Mouse (Mus musculus) left cerebral cortex, adult 2 months (tissue): ENCODE data around the gene Emx1. TPM values are rescaled to one million over a fixed set of nuclear protein-coding genes. Genes with fewer than 3 reads are reported as not detected.

Experiments
- DNase-seq, 2 experiments: peaks; one replicate each; pipeline ENCODE4 v3.0.0; 2021 to 2022; ENCODE audit warnings: low spot score in 2 of 2, mixed read lengths in 1 of 2; ENCODE audit errors: extremely low spot score in 1 of 2
- H3K27ac ChIP-seq: fragments of 200-600 bp; 2 replicates; pipeline ENCODE4 v1.8.1; 2022
- H3K4me3 ChIP-seq: fragments of 200-600 bp; 2 replicates; pipeline ENCODE4 v1.8.1; 2022
- CTCF ChIP-seq: fragments of 200-600 bp; IDR thresholded peaks from 2 replicates; pipeline ENCODE4 v1.8.1; 2022; ENCODE audit warnings: antibody characterized with exemption, mild to moderate bottlenecking, moderate library complexity
- intact Hi-C: fragments of 180-260 bp; cut with DNase I; formaldehyde crosslinking; loops from one replicate; pipeline ENCODE4 v1.15.1; 2025
- total RNA-seq, 2 experiments: library from RNA; stranded (reverse); gene quantifications; 2 replicates each; pipeline ENCODE4 v1.2.3; 2021

Gene Emx1
- total RNA-seq, 2 experiments from 2014 or later = 32.8 to 40.1 TPM

DNA sequence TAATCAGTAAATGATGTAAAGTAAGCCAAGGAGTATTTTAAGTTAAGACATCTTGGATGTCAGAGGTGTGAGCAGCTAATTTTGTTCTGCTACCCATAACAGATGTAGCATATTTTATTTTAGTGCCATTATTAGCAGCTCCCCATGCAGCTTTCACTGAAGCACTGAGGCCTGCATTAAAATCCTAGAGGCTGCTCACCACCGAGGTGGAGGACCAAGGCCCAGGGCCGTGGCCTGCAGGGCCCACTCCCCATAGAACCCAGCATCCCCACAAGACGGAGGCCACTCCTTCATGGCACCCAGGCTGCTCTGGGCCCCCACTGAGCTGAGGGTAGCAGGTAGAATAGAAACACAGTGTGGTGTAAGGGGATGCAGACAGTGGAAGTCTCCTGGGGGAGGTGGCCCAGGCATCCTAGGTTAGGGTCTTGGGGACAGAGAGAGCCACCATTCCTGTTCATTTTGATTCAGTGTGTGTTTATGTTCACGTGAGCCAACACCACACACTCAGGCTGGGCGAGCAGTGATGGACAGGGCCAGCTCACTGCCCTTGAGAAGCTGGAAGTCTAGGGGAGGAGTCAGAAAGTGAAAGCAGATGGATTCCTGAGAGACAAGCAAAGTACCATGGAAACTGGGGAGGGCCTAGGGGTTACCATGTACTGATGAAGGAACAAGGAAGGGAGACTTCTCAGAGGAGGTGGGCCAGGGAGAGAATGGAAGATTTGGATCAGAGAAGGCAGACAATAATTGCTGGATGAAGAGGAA, 31.6 kb downstream of the Emx1 start:
- intact Hi-C loops = loop anchor here (1.0 to 5.0 kb wide), 2 partner anchors 57 kb away; no protein-coding TSS in a partner anchor
- no peak for TF ChIP-seq CTCF
- DNase-seq = no peak
- Histone ChIP-seq H3K4me3 (no peak overlapping the region), H3K27ac (peak overlapping the region; percentile 91)

DNA sequence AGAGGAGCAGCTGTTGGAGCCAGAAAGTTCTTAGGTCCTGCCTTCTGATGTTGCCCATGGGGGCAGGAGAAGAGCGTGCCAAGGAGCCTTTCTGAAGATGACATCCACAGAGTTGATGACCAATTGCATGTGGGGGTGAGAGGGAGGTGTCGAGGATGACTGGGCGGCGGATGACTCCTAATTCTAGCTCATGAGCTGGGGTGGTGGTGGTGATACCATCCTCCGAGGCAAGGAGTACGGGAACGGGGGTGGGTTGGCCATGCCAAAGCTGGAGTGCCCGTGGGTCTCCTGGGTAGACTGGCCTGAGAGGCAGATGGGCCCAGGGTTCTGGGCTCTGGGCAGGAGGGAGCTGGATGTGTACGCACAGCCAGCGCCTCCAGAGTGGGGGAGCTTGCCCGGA, 32.5 kb downstream of the Emx1 start:
- intact Hi-C loops = loop anchor here (5.0 kb wide), 1 partner anchor 57 kb away; no protein-coding TSS in a partner anchor
- Histone ChIP-seq H3K27ac (peak overlapping the region; percentile 91), H3K4me3 (no peak overlapping the region)
- no peak for TF ChIP-seq CTCF
- peak in 1 of 2 experiments; percentile 57 for DNase-seq

DNA sequence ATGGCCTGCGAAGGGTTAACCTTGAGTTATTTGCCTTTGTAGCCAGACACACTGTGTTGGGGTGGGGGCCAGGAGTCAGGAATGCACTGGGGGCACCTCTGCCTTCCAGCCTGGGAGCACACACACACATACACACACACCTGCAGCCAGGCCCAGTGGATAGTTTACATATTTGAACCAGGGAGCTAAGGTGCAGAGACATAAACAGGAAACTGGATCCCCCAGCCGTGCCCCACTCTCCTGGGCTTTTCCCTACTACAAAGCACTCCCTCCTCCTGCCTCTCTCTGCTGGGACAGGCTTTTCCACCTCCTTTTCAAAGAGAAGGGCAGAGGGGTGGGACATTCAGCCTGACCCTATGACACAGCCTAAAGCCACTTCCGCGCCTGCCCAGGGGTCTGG, 33.7 kb downstream of the Emx1 start:
- intact Hi-C loops = no loop called here
- Histone ChIP-seq H3K4me3 (no peak overlapping the region), H3K27ac (no peak overlapping the region)
- no peak for TF ChIP-seq CTCF
- no peak for DNase-seq

DNA sequence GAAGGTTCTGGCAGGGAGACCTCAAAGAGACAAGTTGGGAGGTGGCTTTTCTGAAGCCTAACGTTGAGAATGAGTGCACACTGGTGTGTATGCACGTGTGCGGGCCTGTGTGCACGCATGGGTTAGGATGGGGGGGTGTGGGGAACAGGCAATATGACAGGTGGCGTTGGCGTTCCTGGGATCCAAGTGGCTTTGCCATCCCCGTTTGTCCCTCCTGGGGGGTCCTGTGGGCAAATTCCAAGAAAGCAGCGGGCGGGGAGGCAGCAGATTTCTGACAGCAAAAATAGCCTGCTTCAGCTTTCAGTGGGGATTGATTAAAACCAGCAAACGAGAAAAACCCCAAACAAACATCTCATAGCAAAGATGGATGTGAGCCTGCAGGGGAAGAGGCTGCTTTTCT, 35.3 kb downstream of the Emx1 start:
- no peak for TF ChIP-seq CTCF
- H3K4me3 ChIP-seq = no peak overlapping the region
- intact Hi-C loops = no loop called here
- H3K27ac ChIP-seq = 0 out of 2 replicates have a peak overlapping the region, but pooled peaks have one; percentile 32
- no peak for DNase-seq

DNA sequence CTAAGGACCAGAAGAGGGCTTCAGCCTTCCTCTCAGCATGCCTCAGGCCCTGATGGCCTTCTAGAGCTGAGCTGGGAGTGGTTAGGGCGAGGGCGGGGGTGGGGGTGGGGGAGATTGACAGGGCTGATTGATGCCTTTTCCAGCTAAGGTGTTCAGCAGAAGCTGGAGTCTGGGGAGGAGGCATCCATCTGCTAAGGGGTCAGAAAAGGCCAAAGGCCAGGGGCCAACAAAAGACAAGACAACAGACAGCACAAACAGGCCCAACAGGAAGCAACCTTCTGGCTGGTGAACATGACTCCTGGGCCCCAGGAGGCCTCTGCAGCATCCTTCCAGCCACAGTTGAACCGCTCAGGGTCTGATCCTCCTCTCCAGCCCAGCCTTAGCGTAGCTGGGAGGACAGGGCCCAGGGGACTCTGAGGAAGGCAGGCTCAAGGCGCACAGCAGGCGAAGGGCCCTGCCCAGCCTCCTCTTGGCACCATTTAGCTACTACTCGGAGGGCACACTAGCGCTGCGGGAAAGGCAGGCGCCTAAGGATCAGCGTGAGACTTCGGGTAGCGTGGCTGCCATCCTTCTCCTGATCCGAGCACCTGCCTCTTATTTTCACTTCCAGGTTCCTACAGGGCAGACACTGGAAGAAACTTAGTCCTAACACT, 36.4 kb downstream of the Emx1 start:
- no peak overlapping the region for H3K27ac ChIP-seq
- intact Hi-C loops = no loop called here

DNA sequence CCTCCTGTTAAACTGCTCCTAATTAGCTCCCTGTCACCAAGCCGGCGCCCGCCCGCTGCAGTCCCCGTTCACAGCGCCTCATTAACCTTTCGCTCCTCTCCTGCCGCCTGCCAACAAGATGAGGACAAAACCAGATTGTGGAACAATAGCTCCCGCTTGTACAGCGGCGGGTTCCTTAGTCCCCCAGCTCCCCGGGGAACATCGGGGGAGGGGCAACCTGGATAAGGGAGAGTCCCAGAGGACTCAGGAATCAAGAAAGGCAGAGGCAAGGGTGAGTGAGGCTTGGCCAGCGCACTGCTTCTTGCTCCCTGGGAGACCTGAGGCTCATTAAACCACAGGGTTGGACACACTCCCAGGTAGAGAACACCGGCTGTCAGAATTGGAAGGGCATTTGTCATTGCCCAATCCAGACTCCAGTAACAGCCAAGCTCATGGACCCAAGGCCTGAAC, 37.2 kb downstream of the Emx1 start:
- no peak for DNase-seq
- intact Hi-C loops = no loop called here

More for the DNA sequence above, 36.4 kb downstream of the Emx1 start:
- no peak overlapping the region for H3K4me3 ChIP-seq
- no peak for DNase-seq
- TF ChIP-seq CTCF = no peak

GRCm38 (mm10) chr6:85226570-85226969, 39.3 kb downstream of the Emx1 start:
- intact Hi-C loops = no loop called here

More for the DNA sequence above, 37.2 kb downstream of the Emx1 start:
- H3K4me3 ChIP-seq = no peak overlapping the region
- no peak overlapping the region for H3K27ac ChIP-seq
- no peak for TF ChIP-seq CTCF

DNA sequence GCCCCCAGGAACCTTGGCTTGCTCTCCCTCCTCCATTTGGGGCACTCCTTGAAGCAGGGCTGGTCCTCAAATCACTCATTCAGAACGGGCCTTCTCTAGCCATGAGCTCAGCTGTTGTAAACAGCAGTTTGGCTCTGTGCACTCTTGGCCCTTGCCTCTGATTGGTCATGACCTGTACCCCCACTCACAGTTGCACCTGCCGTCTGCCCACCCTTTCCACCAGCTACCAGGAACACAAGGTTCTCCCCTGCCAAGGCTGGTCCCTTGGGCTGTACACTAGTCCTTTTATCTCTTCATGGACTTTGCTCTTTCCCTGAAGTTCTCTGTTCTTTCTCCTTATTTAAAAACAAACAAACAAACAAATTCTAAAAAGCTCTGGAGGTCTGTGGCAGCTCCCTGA, 40.3 kb downstream of the Emx1 start:
- intact Hi-C loops = no loop called here
- DNase-seq = no peak
- Histone ChIP-seq H3K27ac (no peak overlapping the region), H3K4me3 (no peak overlapping the region)
- no peak for TF ChIP-seq CTCF

More at GRCm38 (mm10) chr6:85226570-85226969, 39.3 kb downstream of the Emx1 start:
- no peak overlapping the region for H3K27ac ChIP-seq
- DNase-seq = no peak
- no peak for TF ChIP-seq CTCF
- no peak overlapping the region for H3K4me3 ChIP-seq

DNA sequence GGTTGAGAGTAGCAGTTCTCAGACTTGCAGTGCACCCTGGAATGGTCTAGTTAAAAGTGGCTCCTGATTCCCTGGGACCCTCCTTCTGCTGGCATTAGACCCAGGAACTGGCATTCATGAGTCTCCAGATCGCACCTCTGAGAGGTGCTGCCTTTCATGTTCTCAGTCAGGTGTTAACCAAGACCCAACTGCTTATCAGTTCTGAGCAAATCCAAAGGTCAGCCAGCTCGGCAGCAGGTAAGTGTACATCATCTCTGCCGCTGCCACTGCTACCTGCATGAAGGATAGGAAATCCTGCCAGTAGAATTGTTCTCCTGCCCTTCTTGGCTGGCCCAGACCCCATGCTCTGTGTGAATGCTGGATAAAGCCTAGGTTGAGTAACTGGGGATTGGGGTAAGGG, 43.5 kb downstream of the Emx1 start:
- DNase-seq = no peak
- H3K4me3 ChIP-seq = no peak overlapping the region
- H3K27ac ChIP-seq = no peak overlapping the region
- intact Hi-C loops = no loop called here
- no peak for TF ChIP-seq CTCF

GRCm38 (mm10) chr6:85231469-85231868, 44.2 kb downstream of the Emx1 start:
- no peak overlapping the region for H3K4me3 ChIP-seq
- no peak for DNase-seq
- intact Hi-C loops = no loop called here
- no peak for TF ChIP-seq CTCF
- H3K27ac ChIP-seq = no peak overlapping the region

GRCm38 (mm10) chr6:85232045-85232444, 44.8 kb downstream of the Emx1 start:
- intact Hi-C loops = no loop called here
- Histone ChIP-seq H3K4me3 (no peak overlapping the region), H3K27ac (no peak overlapping the region)
- DNase-seq = no peak
- TF ChIP-seq CTCF = no peak

- no peak for TF ChIP-seq CTCF
- no peak overlapping the region for H3K27ac ChIP-seq
- no peak for DNase-seq
- H3K4me3 ChIP-seq = no peak overlapping the region
- intact Hi-C loops = no loop called here
Measured at GRCm38 (mm10) chr6:85232836-85233623, 45.8 kb downstream of the Emx1 start.
